Mouse (Mus musculus): Measurements from ENCODE around the gene Pde4dip. TPM values are rescaled to one million over a fixed set of nuclear protein-coding genes. Genes with fewer than 3 reads are reported as not detected.

Pde4dip gene
- polyA plus RNA-seq, 1 experiment from 2014 or later: 50.7 TPM

DNA sequence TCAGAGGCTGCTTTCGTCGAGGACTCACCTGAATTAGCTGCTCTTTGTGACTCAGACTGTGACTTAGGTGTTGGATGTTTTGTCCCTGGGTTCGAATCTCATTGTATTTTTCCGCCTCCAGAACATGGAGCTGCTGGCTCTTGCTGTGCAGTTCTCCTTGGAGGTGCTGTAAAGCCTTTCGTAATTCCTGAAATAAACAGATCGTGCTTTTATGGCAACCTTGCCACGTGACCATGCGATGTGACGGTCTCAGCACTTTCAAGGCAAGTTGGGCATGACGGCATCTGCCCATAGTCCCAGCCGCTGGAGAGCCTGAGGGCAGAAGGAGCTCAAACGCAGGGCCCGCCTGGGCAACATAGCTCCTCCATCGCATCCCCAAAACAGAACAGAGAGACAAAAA, 133.1 kb downstream of the Pde4dip start:
- ATAC-seq (ENCODE audit: low FRiP score): no peak
- Histone ChIP-seq H3K27ac (no peak overlapping the region), H3K36me3 (peaks cover 83% of the 10 kb centered on the region)

GRCm38 (mm10) chr3:97752901-97753300, 135.6 kb downstream of the Pde4dip start:
- no peak for ATAC-seq (ENCODE audit: low FRiP score)
- Histone ChIP-seq H3K9me3 (replicated peaks) (no peaks in the 10 kb centered on the region), H3K9ac (no peak overlapping the region), H3K27ac (no peak overlapping the region), H3K4me1 (no peaks in the 10 kb centered on the region), H3K4me2 (replicated peaks) (no peak overlapping the region), H3K27me3 (no peaks in the 10 kb centered on the region), H3K36me3 (peaks cover 95% of the 10 kb centered on the region), H3K4me3 (no peak overlapping the region)
- 82% methylated on average over 3 of the region's 3 CpGs for WGBS

More for the DNA sequence above, 133.1 kb downstream of the Pde4dip start:
- Histone ChIP-seq H3K27me3 (no peaks in the 10 kb centered on the region), H3K4me1 (no peaks in the 10 kb centered on the region), H3K9ac (no peak overlapping the region), H3K9me3 (replicated peaks) (no peaks in the 10 kb centered on the region), H3K4me2 (replicated peaks) (no peak overlapping the region), H3K4me3 (no peak overlapping the region)
- 95% methylated on average over 14 of the region's 14 CpGs for WGBS

DNA sequence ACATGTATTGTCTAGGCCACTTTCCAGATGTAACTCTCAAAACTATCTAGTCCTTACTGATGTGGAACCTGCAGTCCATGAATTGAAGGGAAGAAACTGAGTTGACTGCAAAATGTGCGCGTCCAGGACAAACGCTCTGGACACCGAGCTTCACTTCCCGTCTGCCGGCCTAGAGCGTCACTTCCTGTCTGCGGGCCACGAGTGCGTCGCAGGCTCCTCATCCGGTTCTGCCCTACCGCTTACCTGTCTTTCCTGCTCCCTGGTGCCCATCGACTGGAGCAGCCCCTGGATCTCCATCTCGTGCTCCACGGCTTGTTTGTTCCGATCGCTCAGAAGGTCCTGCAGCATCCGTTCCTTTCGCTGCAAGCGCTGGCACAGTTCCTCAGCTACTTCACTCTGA, 136.9 kb downstream of the Pde4dip start:
- no peak for ATAC-seq (ENCODE audit: low FRiP score)
- H3K4me3 ChIP-seq: no peak overlapping the region
- WGBS: 95% methylated on average over 21 of the region's 21 CpGs
- H3K27me3 ChIP-seq: no peaks in the 10 kb centered on the region
- no peaks in the 10 kb centered on the region for H3K4me1 ChIP-seq
- peaks cover 93% of the 10 kb centered on the region for H3K36me3 ChIP-seq
- no peak overlapping the region for H3K4me2 ChIP-seq (replicated peaks)
- H3K9me3 ChIP-seq (replicated peaks): no peaks in the 10 kb centered on the region
- H3K27ac ChIP-seq: no peak overlapping the region
- H3K9ac ChIP-seq: no peak overlapping the region

DNA sequence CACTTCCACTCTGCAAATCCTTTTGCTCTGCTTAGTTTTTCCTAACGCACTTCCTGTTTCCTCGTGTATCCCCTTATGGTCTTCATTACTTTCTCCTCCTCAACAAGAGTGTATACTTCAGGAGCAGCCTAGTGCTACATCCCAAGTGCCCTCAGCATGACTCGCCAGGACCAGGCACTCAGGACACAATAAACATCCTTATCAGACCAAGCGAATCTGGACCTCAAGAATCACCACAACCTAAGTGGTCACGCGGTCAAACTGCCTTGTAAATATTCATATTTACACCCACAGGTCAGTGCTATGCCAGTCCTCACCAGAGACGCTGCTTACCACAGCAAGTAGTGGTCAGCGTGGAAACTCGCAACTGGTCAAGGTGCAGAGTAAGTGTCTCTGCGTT, 139.7 kb downstream of the Pde4dip start:
- no peak overlapping the region for H3K27ac ChIP-seq
- H3K4me1 ChIP-seq: no peaks in the 10 kb centered on the region
- H3K9me3 ChIP-seq (replicated peaks): no peaks in the 10 kb centered on the region
- no peaks in the 10 kb centered on the region for H3K27me3 ChIP-seq
- no peak for ATAC-seq (ENCODE audit: low FRiP score)
- no peak overlapping the region for H3K9ac ChIP-seq
- no peak overlapping the region for H3K4me3 ChIP-seq
- H3K4me2 ChIP-seq (replicated peaks): no peak overlapping the region
- WGBS: 94% methylated on average over 10 of the region's 10 CpGs
- H3K36me3 ChIP-seq: peaks cover 95% of the 10 kb centered on the region

DNA sequence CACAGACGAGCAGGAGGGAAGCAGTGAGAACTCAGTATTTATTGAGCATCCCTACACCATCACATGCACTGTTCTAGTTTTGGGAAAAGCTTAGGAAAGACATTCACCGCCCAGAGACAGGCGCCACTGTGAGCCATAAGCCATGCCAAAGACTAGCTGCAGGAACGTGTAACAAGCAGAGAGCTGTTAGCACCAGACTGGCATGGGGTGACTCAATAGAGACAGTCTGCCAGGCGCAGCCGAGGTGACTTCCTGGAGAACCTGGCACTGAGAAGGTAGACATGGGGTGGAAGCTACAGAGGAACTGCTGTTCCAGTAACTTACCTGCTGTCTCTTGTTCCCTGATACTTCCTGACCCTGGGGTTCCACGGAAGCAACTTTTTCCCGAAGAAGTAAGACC, 145.7 kb downstream of the Pde4dip start:
- no peak overlapping the region for H3K9ac ChIP-seq
- H3K27me3 ChIP-seq: no peaks in the 10 kb centered on the region
- no peaks in the 10 kb centered on the region for H3K9me3 ChIP-seq (replicated peaks)
- ATAC-seq (ENCODE audit: low FRiP score): no peak
- H3K4me2 ChIP-seq (replicated peaks): no peak overlapping the region
- H3K4me1 ChIP-seq: no peaks in the 10 kb centered on the region
- H3K36me3 ChIP-seq: peaks cover 78% of the 10 kb centered on the region
- 96% methylated on average over 8 of the region's 8 CpGs for WGBS
- no peak overlapping the region for H3K27ac ChIP-seq
- no peak overlapping the region for H3K4me3 ChIP-seq

- no peaks in the 10 kb centered on the region for H3K9me3 ChIP-seq (replicated peaks)
- H3K27me3 ChIP-seq: no peaks in the 10 kb centered on the region
- no peak for ATAC-seq (ENCODE audit: low FRiP score)
- H3K4me2 ChIP-seq (replicated peaks): no peak overlapping the region
- peaks cover 16% of the 10 kb centered on the region for H3K36me3 ChIP-seq
- no peak overlapping the region for H3K4me3 ChIP-seq
- H3K27ac ChIP-seq: no peak overlapping the region
- H3K4me1 ChIP-seq: no peaks in the 10 kb centered on the region
- WGBS: 90% methylated on average over 5 of the region's 5 CpGs
- no peak overlapping the region for H3K9ac ChIP-seq
These were observed 152.9 kb downstream of the Pde4dip start for GRCm38 (mm10) chr3:97735575-97735974.

DNA sequence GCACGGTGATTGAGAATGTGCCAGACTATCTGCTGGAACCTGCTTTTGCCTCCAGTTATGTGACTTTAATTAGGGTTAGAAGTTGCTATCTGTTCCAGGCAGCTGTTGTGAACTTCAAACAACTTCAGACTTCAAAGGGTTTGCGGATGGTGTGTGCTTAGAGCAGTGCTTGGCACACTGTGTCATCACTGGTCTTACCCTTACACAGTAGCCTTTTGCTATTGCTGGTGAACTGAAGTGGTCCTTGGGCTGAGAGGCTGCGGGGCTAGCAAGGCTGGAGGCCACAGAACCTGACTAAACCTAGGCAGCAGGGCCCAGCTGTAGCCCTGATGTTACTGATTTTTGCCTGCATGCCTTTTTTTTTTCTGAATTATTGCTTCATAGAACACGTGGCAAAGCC, 154.2 kb downstream of the Pde4dip start:
- Histone ChIP-seq H3K9ac (no peak overlapping the region), H3K4me3 (no peak overlapping the region), H3K36me3 (peaks cover 7% of the 10 kb centered on the region; the same call in 1 of the 2 replicates), H3K4me1 (no peaks in the 10 kb centered on the region), H3K9me3 (replicated peaks) (no peaks in the 10 kb centered on the region), H3K27me3 (no peaks in the 10 kb centered on the region), H3K4me2 (replicated peaks) (no peak overlapping the region), H3K27ac (no peak overlapping the region)
- 77% methylated on average over 4 of the region's 4 CpGs for WGBS
- no peak for ATAC-seq (ENCODE audit: low FRiP score)

DNA sequence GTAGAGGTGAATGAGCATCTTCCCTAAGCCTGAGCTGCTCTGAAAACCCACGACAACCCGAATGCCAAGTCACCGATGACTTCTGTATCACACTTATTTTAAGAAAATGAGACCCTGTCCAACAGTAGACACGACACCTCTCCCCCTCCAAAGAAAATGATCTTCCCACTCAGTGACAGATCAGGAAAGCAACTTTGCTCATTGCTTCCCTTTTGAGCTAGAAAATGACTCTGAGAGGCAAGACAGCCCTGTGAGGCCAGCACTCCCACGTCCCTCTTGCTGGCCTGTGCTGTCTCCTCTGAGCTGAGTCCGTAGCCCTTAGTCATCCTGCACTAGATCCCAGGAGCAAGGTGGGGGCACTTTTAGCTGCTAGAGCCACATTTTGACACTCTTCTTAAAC, 155.9 kb downstream of the Pde4dip start:
- peaks cover 7% of the 10 kb centered on the region; the same call in 1 of the 2 replicates for H3K36me3 ChIP-seq
- WGBS: 92% methylated on average over 6 of the region's 6 CpGs
- ATAC-seq (ENCODE audit: low FRiP score): no peak

DNA sequence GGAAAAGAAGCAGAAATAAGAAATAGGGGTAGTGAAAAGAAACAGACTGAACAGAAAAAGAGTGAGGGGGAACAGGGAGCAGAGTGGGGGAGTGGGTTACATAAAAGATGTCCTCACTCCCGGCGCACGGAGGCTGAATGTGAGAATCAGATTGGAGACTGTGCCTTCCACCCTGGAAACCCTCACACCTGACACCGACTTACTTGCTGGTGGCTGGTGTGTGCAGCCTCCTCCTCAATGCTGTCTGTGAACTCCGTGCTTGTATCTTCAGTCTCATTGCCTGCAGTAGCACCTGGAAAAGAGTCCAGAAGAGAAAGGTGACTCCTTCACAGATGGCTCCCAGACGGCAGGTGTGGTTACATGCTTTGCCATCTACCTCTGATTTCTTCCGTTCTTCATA, 157.9 kb downstream of the Pde4dip start:
- H3K4me2 ChIP-seq (replicated peaks): no peak overlapping the region
- H3K27ac ChIP-seq: no peak overlapping the region
- no peak overlapping the region for H3K9ac ChIP-seq
- no peaks in the 10 kb centered on the region for H3K36me3 ChIP-seq
- 80% methylated on average over 7 of the region's 7 CpGs for WGBS
- no peak overlapping the region for H3K4me3 ChIP-seq
- H3K27me3 ChIP-seq: no peaks in the 10 kb centered on the region
- no peak for ATAC-seq (ENCODE audit: low FRiP score)
- H3K9me3 ChIP-seq (replicated peaks): no peaks in the 10 kb centered on the region
- H3K4me1 ChIP-seq: no peaks in the 10 kb centered on the region

More for the DNA sequence above, 155.9 kb downstream of the Pde4dip start:
- Histone ChIP-seq H3K27me3 (no peaks in the 10 kb centered on the region), H3K9me3 (replicated peaks) (no peaks in the 10 kb centered on the region), H3K4me3 (no peak overlapping the region), H3K27ac (no peak overlapping the region), H3K4me2 (replicated peaks) (no peak overlapping the region), H3K9ac (no peak overlapping the region), H3K4me1 (no peaks in the 10 kb centered on the region)

GRCm38 (mm10) chr3:97730131-97730530, 158.4 kb downstream of the Pde4dip start:
- H3K27ac ChIP-seq: no peak overlapping the region
- H3K4me2 ChIP-seq (replicated peaks): no peak overlapping the region
- no peaks in the 10 kb centered on the region for H3K9me3 ChIP-seq (replicated peaks)
- no peaks in the 10 kb centered on the region for H3K4me1 ChIP-seq
- H3K4me3 ChIP-seq: no peak overlapping the region
- H3K9ac ChIP-seq: no peak overlapping the region
- WGBS: 49% methylated on average over 3 of the region's 3 CpGs
- H3K36me3 ChIP-seq: no peaks in the 10 kb centered on the region
- ATAC-seq (ENCODE audit: low FRiP score): no peak
- H3K27me3 ChIP-seq: no peaks in the 10 kb centered on the region

GRCm38 (mm10) chr3:97727801-97728200, 160.7 kb downstream of the Pde4dip start:
- 87% methylated on average over 2 of the region's 2 CpGs for WGBS
- 0 out of 2 replicates have a peak, but pooled peaks cover 6% of the 10 kb centered on the region for H3K9me3 ChIP-seq (replicated peaks)
- ATAC-seq (ENCODE audit: low FRiP score): no peak
- H3K9ac ChIP-seq: no peak overlapping the region
- no peak overlapping the region for H3K4me3 ChIP-seq
- no peak overlapping the region for H3K27ac ChIP-seq
- no peaks in the 10 kb centered on the region for H3K27me3 ChIP-seq
- H3K4me2 ChIP-seq (replicated peaks): no peak overlapping the region
- H3K4me1 ChIP-seq: no peaks in the 10 kb centered on the region
- H3K36me3 ChIP-seq: 0 out of 2 replicates have a peak, but pooled peaks cover 3% of the 10 kb centered on the region

- WGBS: 84% methylated on average over 9 of the region's 9 CpGs
- H3K36me3 ChIP-seq: 0 out of 2 replicates have a peak, but pooled peaks cover 7% of the 10 kb centered on the region
- no peak for ATAC-seq (ENCODE audit: low FRiP score)
These were observed 169.4 kb downstream of the Pde4dip start for GRCm38 (mm10) chr3:97719116-97719515.

GRCm38 (mm10) chr3:97715922-97716321, 172.6 kb downstream of the Pde4dip start:
- no peak overlapping the region for H3K27ac ChIP-seq
- WGBS: 86% methylated on average over 1 of the region's 1 CpGs
- H3K9me3 ChIP-seq (replicated peaks): no peaks in the 10 kb centered on the region
- H3K27me3 ChIP-seq: no peaks in the 10 kb centered on the region
- H3K4me3 ChIP-seq: no peak overlapping the region
- ATAC-seq (ENCODE audit: low FRiP score): no peak
- H3K9ac ChIP-seq: no peak overlapping the region
- 0 out of 2 replicates have a peak, but pooled peaks cover 4% of the 10 kb centered on the region for H3K36me3 ChIP-seq
- no peak overlapping the region for H3K4me2 ChIP-seq (replicated peaks)
- no peaks in the 10 kb centered on the region for H3K4me1 ChIP-seq

More at GRCm38 (mm10) chr3:97719116-97719515, 169.4 kb downstream of the Pde4dip start:
- no peak overlapping the region for H3K27ac ChIP-seq
- no peak overlapping the region for H3K4me3 ChIP-seq
- no peaks in the 10 kb centered on the region for H3K27me3 ChIP-seq
- H3K4me1 ChIP-seq: no peaks in the 10 kb centered on the region
- no peak overlapping the region for H3K4me2 ChIP-seq (replicated peaks)
- H3K9me3 ChIP-seq (replicated peaks): 0 out of 2 replicates have a peak, but pooled peaks cover 9% of the 10 kb centered on the region
- no peak overlapping the region for H3K9ac ChIP-seq

All from hindbrain, embryonic 12.5 days (tissue).